Mouse (Mus musculus) erythroblast, embryonic 14.5 days (primary cell): ENCODE measurements at regions not wholly inside any gene's neighbourhood (a gene's known extent, or its start where the extent isn't known, plus 50 kb on each side); places are given as distances from the start of the nearest gene placed in this dataset.
"Not testable (repeated sequence)": the region's sequence is repeated elsewhere in the genome, so short reads cannot be mapped to it uniquely, and the experiment has no call there.

Source experiments
- H3K27me3 ChIP-seq: 2 replicates; pipeline ENCODE4 v1.6.1; 2012; ENCODE audit warnings: inconsistent platforms; ENCODE audit not compliant: control insufficient read depth
- H3K36me3 ChIP-seq: 2 replicates; pipeline ENCODE4 v1.6.1; 2012; ENCODE audit warnings: mild to moderate bottlenecking, inconsistent platforms; ENCODE audit not compliant: control insufficient read depth
- H3K4me1 ChIP-seq: 2 replicates; pipeline ENCODE4 v1.6.1; 2012; ENCODE audit warnings: inconsistent platforms; ENCODE audit not compliant: control insufficient read depth
- H3K4me3 ChIP-seq: replicated peaks from 2 replicates; pipeline ENCODE3; 2012; ENCODE audit warnings: moderate library complexity, mild to moderate bottlenecking, inconsistent platforms
- H3K9me3 ChIP-seq: 2 replicates; pipeline ENCODE4 v1.6.1; 2012; ENCODE audit warnings: low read length, inconsistent platforms, mixed read lengths; ENCODE audit not compliant: control insufficient read depth
- GATA1 ChIP-seq: IDR thresholded peaks from 2 replicates; pipeline ENCODE4 v1.6.1; 2012; ENCODE audit warnings: low read length, inconsistent platforms, mixed read lengths
- TAL1 ChIP-seq: IDR thresholded peaks from 3 replicates; pipeline ENCODE4 v1.6.1; 2012; ENCODE audit warnings: low read length, inconsistent platforms, mixed read lengths

GRCm38 (mm10) chr10:70846281-70847168 is 190.8 kb upstream of the Phyhipl start:
- H3K36me3 ChIP-seq, result no peaks in the 10 kb centered on the region
- TF ChIP-seq TAL1 (no peak), GATA1 (no peak)
- peaks cover 33% of the 10 kb centered on the region for H3K9me3 ChIP-seq
- H3K4me3 ChIP-seq, result no peak overlapping the region
- no peaks in the 10 kb centered on the region for H3K27me3 ChIP-seq
- no peaks in the 10 kb centered on the region for H3K4me1 ChIP-seq

DNA sequence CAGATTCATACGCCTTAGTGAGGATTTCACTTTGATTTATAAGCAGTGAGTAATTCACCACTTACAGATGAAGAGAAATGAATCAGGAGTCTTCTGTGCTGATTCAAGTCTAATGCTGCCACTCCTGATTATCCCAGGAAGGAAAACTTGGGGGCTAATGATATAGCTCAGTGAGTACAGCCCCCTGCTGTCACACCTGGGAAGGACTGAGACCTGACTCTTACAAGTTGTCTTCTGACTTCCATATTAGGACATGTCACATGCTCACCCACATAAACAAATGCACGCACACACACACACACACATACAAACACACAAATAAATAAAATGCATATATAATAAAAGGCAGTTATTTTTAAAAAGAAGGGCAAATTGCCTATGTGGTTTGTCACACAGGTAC is 188.1 kb upstream of the Phyhipl start:
- Histone ChIP-seq H3K36me3 (no peaks in the 10 kb centered on the region), H3K9me3 (peaks cover 24% of the 10 kb centered on the region), H3K4me1 (no peaks in the 10 kb centered on the region), H3K27me3 (no peaks in the 10 kb centered on the region), H3K4me3 (no peak overlapping the region)
- no peak for TF ChIP-seq TAL1
- TF ChIP-seq GATA1, result no peak

DNA sequence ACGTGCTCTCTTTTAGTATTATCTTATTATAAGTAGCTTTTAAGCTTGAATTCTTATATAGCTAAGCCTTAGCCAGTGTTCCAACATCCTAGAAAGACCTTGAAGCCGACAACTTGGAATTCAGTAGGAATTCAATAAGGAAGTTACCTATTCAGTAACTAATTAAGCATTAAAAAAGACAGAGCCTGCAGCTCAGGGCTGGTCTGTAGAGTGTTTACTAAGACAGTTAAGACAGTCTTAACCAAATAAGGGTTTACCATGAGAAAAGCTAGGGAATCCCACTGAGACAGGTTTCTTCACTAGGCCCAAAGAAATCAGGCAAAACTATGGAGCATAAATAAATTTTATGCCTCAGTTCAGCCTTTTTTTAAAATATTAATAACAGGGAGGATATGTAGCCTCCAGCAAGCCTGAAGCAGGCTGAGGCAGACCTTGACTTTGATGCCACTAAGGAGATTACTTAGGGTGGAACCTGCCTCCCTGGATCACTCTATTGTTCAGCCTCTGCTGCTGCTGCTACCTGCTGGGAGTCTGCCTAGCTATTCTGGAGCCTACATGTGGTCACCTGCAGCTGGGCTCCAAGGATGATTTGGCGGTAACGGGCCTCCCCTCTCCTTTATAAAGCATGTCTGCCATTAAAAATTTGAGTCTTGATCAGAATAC is 186.5 kb upstream of the Phyhipl start:
- H3K36me3 ChIP-seq, result no peaks in the 10 kb centered on the region
- H3K4me3 ChIP-seq, result no peak overlapping the region
- peaks cover 27% of the 10 kb centered on the region for H3K9me3 ChIP-seq
- H3K4me1 ChIP-seq, result no peaks in the 10 kb centered on the region
- no peak for TF ChIP-seq GATA1
- no peak for TF ChIP-seq TAL1
- no peaks in the 10 kb centered on the region for H3K27me3 ChIP-seq

DNA sequence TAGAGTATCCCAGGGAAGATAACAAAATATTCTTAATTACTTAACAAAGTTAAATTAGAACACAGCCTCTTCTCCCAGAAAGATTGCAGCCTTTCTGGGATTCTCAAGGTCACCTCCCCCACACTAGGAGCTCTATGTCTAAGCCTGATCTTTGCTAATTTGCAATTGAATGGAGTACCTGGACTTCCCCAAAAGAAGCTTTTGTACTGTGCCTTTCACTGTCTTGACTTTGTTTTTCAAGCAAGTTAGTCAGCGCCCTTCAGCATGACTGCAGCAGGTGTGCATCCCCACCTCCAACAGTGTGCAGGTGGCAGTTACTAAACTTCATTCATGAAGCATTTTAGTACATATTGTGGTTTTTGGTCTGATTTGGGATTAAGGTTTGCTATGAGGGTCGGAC is 185.4 kb upstream of the Phyhipl start:
- H3K4me1 ChIP-seq, H3K4me3 ChIP-seq, H3K27me3 ChIP-seq, H3K36me3 ChIP-seq: not testable (repeated sequence)
- H3K9me3 ChIP-seq, result peaks cover 23% of the 10 kb centered on the region

- TF ChIP-seq TAL1, result no peak
- no peak for TF ChIP-seq GATA1
- Histone ChIP-seq H3K4me3 (no peak overlapping the region), H3K9me3 (peaks cover 18% of the 10 kb centered on the region), H3K4me1 (no peaks in the 10 kb centered on the region), H3K36me3 (no peaks in the 10 kb centered on the region), H3K27me3 (no peaks in the 10 kb centered on the region)
These were observed 182.4 kb upstream of the Phyhipl start for GRCm38 (mm10) chr10:70838147-70838546.

DNA sequence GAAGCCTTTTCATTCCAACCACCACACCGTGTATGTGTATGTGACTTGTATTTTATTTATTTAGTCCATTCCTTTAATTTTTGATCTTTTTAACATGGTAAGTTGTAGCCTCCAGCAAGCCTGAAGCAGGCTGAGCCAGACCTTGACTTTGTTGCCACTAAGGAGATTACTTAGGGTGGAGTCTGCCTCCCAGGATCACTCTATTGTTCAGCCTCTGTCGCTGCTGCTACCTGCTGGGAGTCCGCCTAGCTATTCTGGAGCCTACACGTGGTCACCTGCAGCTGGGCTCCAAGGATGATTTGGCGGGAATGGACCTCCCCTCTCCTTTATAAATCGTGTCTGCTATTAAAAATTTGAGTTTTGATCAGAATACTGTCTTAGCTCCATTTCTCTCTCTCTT is 181.6 kb upstream of the Phyhipl start:
- Histone ChIP-seq H3K4me3 (no peak overlapping the region), H3K27me3 (no peaks in the 10 kb centered on the region), H3K4me1 (no peaks in the 10 kb centered on the region), H3K9me3 (peaks cover 22% of the 10 kb centered on the region), H3K36me3 (no peaks in the 10 kb centered on the region)
- no peak for TF ChIP-seq GATA1
- no peak for TF ChIP-seq TAL1

GRCm38 (mm10) chr10:70832616-70833015 is 176.9 kb upstream of the Phyhipl start:
- TF ChIP-seq GATA1 (no peak), TAL1 (no peak)
- H3K36me3 ChIP-seq, result no peaks in the 10 kb centered on the region
- no peak overlapping the region for H3K4me3 ChIP-seq
- no peaks in the 10 kb centered on the region for H3K27me3 ChIP-seq
- peaks cover 40% of the 10 kb centered on the region for H3K9me3 ChIP-seq
- H3K4me1 ChIP-seq, result no peaks in the 10 kb centered on the region

GRCm38 (mm10) chr10:70828217-70828616 is 172.5 kb upstream of the Phyhipl start:
- peaks cover 46% of the 10 kb centered on the region for H3K9me3 ChIP-seq
- no peaks in the 10 kb centered on the region for H3K27me3 ChIP-seq
- no peaks in the 10 kb centered on the region for H3K4me1 ChIP-seq
- H3K36me3 ChIP-seq, result no peaks in the 10 kb centered on the region
- no peak overlapping the region for H3K4me3 ChIP-seq
- TF ChIP-seq TAL1, result no peak

DNA sequence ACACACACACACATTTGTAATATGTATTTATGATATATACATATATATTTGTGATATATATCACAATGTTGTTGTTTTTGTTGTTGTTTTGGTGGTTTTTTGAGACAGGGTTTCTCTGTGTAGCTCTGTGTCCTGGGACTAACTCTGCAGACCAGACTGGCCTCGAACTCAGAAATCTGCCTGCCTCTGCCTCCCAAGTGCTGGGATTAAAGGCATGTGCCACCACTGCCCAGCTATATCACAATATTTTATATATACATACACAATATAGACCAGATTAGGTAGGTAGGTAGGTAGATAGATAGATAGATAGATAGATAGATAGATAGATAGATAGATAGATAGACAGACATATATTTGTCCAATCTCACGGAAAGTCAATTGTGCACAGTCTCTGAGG is 171.8 kb upstream of the Phyhipl start:
- not testable (repeated sequence) for H3K27me3 ChIP-seq, H3K36me3 ChIP-seq, H3K4me1 ChIP-seq, H3K4me3 ChIP-seq
- peaks cover 44% of the 10 kb centered on the region for H3K9me3 ChIP-seq
